Mouse (Mus musculus) G1E (cell line): ENCODE results near the gene Crb2.

Experiments
- CTCF ChIP-seq: IDR thresholded peaks from 2 replicates; pipeline ENCODE4 v1.5.1; 2012; ENCODE audit warnings: low read depth, low read length, inconsistent platforms, mixed read lengths
- POLR2AphosphoS5 ChIP-seq: IDR thresholded peaks from 2 replicates; pipeline ENCODE4 v1.6.1; 2012; ENCODE audit warnings: low read depth, low read length, inconsistent platforms; ENCODE audit not compliant: insufficient replicate concordance

- TF ChIP-seq CTCF (no peak), POLR2AphosphoS5 (no peak)
Observed at GRCm38 (mm10) chr2:37818761-37819525, 42.9 kb downstream of the Crb2 start.
